11 mouse cellular contexts compared by ENCODE assay signal in genomic region chr17:15024502-15025193, GRCm38 (mm10). TPM values are rescaled to one million over a fixed set of nuclear protein-coding genes. Genes with fewer than 3 reads are reported as not detected.
A peak's percentile ranks its signal among the peaks of the same experiment; 100 is the strongest.
DNase-seq lines count a peak whose midpoint lies in the region; ATAC-seq and TF ChIP-seq lines count a peak whose summit lies in the region.
"Not testable (repeated sequence)": the region's sequence is repeated elsewhere in the genome, so short reads cannot be mapped to it uniquely, and the experiment has no call there.
"Had no signal": no experiment of that assay in that cellular context is flagged by ENCODE, and none has a peak within 500 bp of the region (broad histone marks: within the 10 kb centered on the region; RNA-seq: fewer than 3 reads in every experiment).

No protein-coding gene starts in this region.

- H3K27me3 ChIP-seq in G1E (ENCODE audit: insufficient read depth, low read length); heart, embryonic 12.5 days (replicated peaks); hindbrain, embryonic 15.5 days; kidney, postnatal 0 days (ENCODE audit: insufficient read depth, low read length); liver, embryonic 16.5 days (ENCODE audit: control insufficient read depth, insufficient read depth, low read depth, low read length); midbrain, embryonic 13.5 days: not testable (repeated sequence)

- not testable (repeated sequence) for H3K9ac ChIP-seq in heart, embryonic 12.5 days; hindbrain, embryonic 15.5 days; kidney, postnatal 0 days (ENCODE audit: low read depth, low read length); liver, embryonic 16.5 days (ENCODE audit: low read depth, low read length); midbrain, embryonic 13.5 days (replicated peaks)

- not testable (repeated sequence) for H3K4me3 ChIP-seq in G1E (ENCODE audit: low read depth, low read length); heart, embryonic 12.5 days; hindbrain, embryonic 15.5 days; kidney, postnatal 0 days (replicated peaks; ENCODE audit: low read depth, low read length); liver, embryonic 16.5 days (ENCODE audit: low read depth, low read length); midbrain, embryonic 13.5 days (replicated peaks)

- not testable (repeated sequence) for H3K4me1 ChIP-seq in G1E (ENCODE audit: insufficient read depth, low read depth, low read length); heart, embryonic 12.5 days (replicated peaks); hindbrain, embryonic 15.5 days (replicated peaks); kidney, postnatal 0 days (replicated peaks; ENCODE audit: insufficient read depth, low read length); liver, embryonic 16.5 days (ENCODE audit: control insufficient read depth, low read depth, low read length); midbrain, embryonic 13.5 days (replicated peaks)

- TF ChIP-seq CTCF in G1E (IDR thresholded peaks at IDR 0.05; ENCODE audit: low read depth, low read length); kidney, postnatal 0 days (IDR thresholded peaks at IDR 0.05; ENCODE audit: low read depth): not testable (repeated sequence)

- peak; percentile 54 for ATAC-seq in G1E (ENCODE audit: extremely low read depth, insufficient number of reproducible peaks, low FRiP score, poor library complexity, severe bottlenecking)
- peak; percentile 36 for ATAC-seq in erythroid progenitor cell, adult 5-6 weeks (replicated peaks; ENCODE audit: low FRiP score, poor library complexity, severe bottlenecking)
- peak; percentile 82 for ATAC-seq in heart, embryonic 12.5 days (ENCODE audit: insufficient number of reproducible peaks, low FRiP score)
- peak; percentile 92 for ATAC-seq in hindbrain, embryonic 15.5 days (ENCODE audit: low FRiP score, low read depth)
- peak; percentile 74 for ATAC-seq in kidney, postnatal 0 days (replicated peaks; ENCODE audit: low FRiP score, low read depth)
- ATAC-seq in liver, embryonic 16.5 days (ENCODE audit: low read depth) = peak; percentile 47
- peak; percentile 93 for ATAC-seq in midbrain, embryonic 13.5 days
- peak; percentile 51 for ATAC-seq in neutrophil, adult 5-6 weeks (ENCODE audit: extremely low read depth, insufficient number of reproducible peaks, low FRiP score, poor library complexity, severe bottlenecking)

- no CpG with 5 or more reads among the region's 48 CpGs for WGBS in heart, embryonic 12.5 days
- no CpG with 5 or more reads among the region's 48 CpGs for WGBS in hindbrain, embryonic 15.5 days
- no CpG with 5 or more reads among the region's 48 CpGs for WGBS in kidney, postnatal 0 days
- WGBS in liver, embryonic 16.5 days (ENCODE audit: insufficient replicate concordance) = no CpG with 5 or more reads among the region's 48 CpGs
- WGBS in midbrain, embryonic 13.5 days = no CpG with 5 or more reads among the region's 48 CpGs

- H3K9me3 ChIP-seq in G1E (replicated peaks); heart, embryonic 12.5 days (replicated peaks); hindbrain, embryonic 15.5 days; kidney, postnatal 0 days (replicated peaks; ENCODE audit: low read length); liver, embryonic 16.5 days (replicated peaks; ENCODE audit: control insufficient read depth, low read length); midbrain, embryonic 13.5 days: not testable (repeated sequence)

- not testable (repeated sequence) for H3K4me2 ChIP-seq in heart, embryonic 12.5 days; hindbrain, embryonic 15.5 days; kidney, postnatal 0 days (ENCODE audit: low read length); liver, embryonic 16.5 days (ENCODE audit: low read depth, low read length); midbrain, embryonic 13.5 days (replicated peaks)

- not testable (repeated sequence) for DNase-seq in G1E (ENCODE audit: low spot score); kidney, postnatal 0 days (ENCODE audit: low spot score)

- H3K27ac ChIP-seq in heart, embryonic 12.5 days (ENCODE audit: poor library complexity, severe bottlenecking); hindbrain, embryonic 15.5 days (replicated peaks); kidney, postnatal 0 days; liver, embryonic 16.5 days (ENCODE audit: low read length); midbrain, embryonic 13.5 days: not testable (repeated sequence)

- H3K36me3 ChIP-seq in G1E (replicated peaks); heart, embryonic 12.5 days; hindbrain, embryonic 15.5 days; kidney, postnatal 0 days (ENCODE audit: insufficient read depth, low read length); liver, embryonic 16.5 days (ENCODE audit: control insufficient read depth, insufficient read depth); midbrain, embryonic 13.5 days: not testable (repeated sequence)

RNA-seq across cellular contexts. Expression of gene Gm3435, which starts 14.7 kb away (rescaled TPM):
- total RNA-seq in G1E (2014; fragmentation: Nextera tagmentation) (10.3 and 12.2 TPM in 2 replicates), G1E (2017) (13.9 and 15.1 TPM in 2 replicates)
- polyA plus RNA-seq in G1E (2012) = 0.41 and 1.3 TPM in 2 replicates
- total RNA-seq in erythroid progenitor cell, adult 5-6 weeks (2015; ENCODE audit: low replicate concordance) = 5.4 TPM in 1 of 2 replicates, not detected in the other
- total RNA-seq in erythroid progenitor cell, adult 5-6 weeks (2017; ENCODE audit: low replicate concordance) = 0.26 and 5.4 TPM in 2 replicates
- 5.2 and 5.4 TPM in 2 replicates for polyA plus RNA-seq in heart, embryonic 12.5 days (2016; fragmentation: Nextera tagmentation; extraction: Ambion mirVana)
- polyA plus RNA-seq in hindbrain, embryonic 15.5 days (2015; fragmentation: Nextera tagmentation; extraction: Ambion mirVana) = 7.2 and 8.3 TPM in 2 replicates
- polyA plus RNA-seq in kidney, postnatal 0 days (2015; fragmentation: Nextera tagmentation; extraction: Ambion mirVana) = 8.9 and 10.3 TPM in 2 replicates
- 3.4 and 3.6 TPM in 2 replicates for polyA plus RNA-seq in liver, embryonic 16.5 days (2015; fragmentation: Nextera tagmentation; extraction: Ambion mirVana)
- 15.4 and 17.8 TPM in 2 replicates for polyA plus RNA-seq in midbrain, embryonic 13.5 days (2015; fragmentation: Nextera tagmentation; extraction: Ambion mirVana)
- total RNA-seq in neutrophil, adult 5-6 weeks (2017) = 4.3 and 9.1 TPM in 2 replicates

RNA-seq across cellular contexts. Expression of gene Ermard, which starts 16.4 kb away (rescaled TPM):
- 265 and 268 TPM in 2 replicates for total RNA-seq in G1E (2014; fragmentation: Nextera tagmentation)
- 133 and 138 TPM in 2 replicates for total RNA-seq in G1E (2017)
- 1.3 and 2.2 TPM in 2 replicates for polyA plus RNA-seq in G1E (2012)
- total RNA-seq in erythroid progenitor cell, adult 5-6 weeks (2015; ENCODE audit: low replicate concordance) = 90.5 and 91.5 TPM in 2 replicates
- 43.6 and 72.8 TPM in 2 replicates for total RNA-seq in erythroid progenitor cell, adult 5-6 weeks (2017; ENCODE audit: low replicate concordance)
- polyA plus RNA-seq in heart, embryonic 12.5 days (2016; fragmentation: Nextera tagmentation; extraction: Ambion mirVana) = 61.2 and 62.7 TPM in 2 replicates
- 69.1 and 73.3 TPM in 2 replicates for polyA plus RNA-seq in hindbrain, embryonic 15.5 days (2015; fragmentation: Nextera tagmentation; extraction: Ambion mirVana)
- polyA plus RNA-seq in kidney, postnatal 0 days (2015; fragmentation: Nextera tagmentation; extraction: Ambion mirVana) = 53.6 and 60.1 TPM in 2 replicates
- polyA plus RNA-seq in liver, embryonic 16.5 days (2015; fragmentation: Nextera tagmentation; extraction: Ambion mirVana) = 26.8 and 27.5 TPM in 2 replicates
- 111 and 114 TPM in 2 replicates for polyA plus RNA-seq in midbrain, embryonic 13.5 days (2015; fragmentation: Nextera tagmentation; extraction: Ambion mirVana)
- 132 and 146 TPM in 2 replicates for total RNA-seq in neutrophil, adult 5-6 weeks (2017)

RNA-seq across cellular contexts. Expression of gene Tcte3, which starts 16.6 kb away (rescaled TPM):
- not detected in 2 replicates for total RNA-seq in G1E (2014; fragmentation: Nextera tagmentation)
- total RNA-seq in G1E (2017) = 1.7 and 4.2 TPM in 2 replicates
- polyA plus RNA-seq in G1E (2012) = 0.62 and 5.1 TPM in 2 replicates
- total RNA-seq in erythroid progenitor cell, adult 5-6 weeks (2015; ENCODE audit: low replicate concordance) = 14.8 TPM in 1 of 2 replicates, not detected in the other
- 4.1 TPM in 1 of 2 replicates, not detected in the other for total RNA-seq in erythroid progenitor cell, adult 5-6 weeks (2017; ENCODE audit: low replicate concordance)
- 0.61 TPM in 1 of 2 replicates, not detected in the other for polyA plus RNA-seq in heart, embryonic 12.5 days (2016; fragmentation: Nextera tagmentation; extraction: Ambion mirVana)
- polyA plus RNA-seq in hindbrain, embryonic 15.5 days (2015; fragmentation: Nextera tagmentation; extraction: Ambion mirVana) = 0.52 and 0.71 TPM in 2 replicates
- not detected in 2 replicates for polyA plus RNA-seq in kidney, postnatal 0 days (2015; fragmentation: Nextera tagmentation; extraction: Ambion mirVana)
- polyA plus RNA-seq in liver, embryonic 16.5 days (2015; fragmentation: Nextera tagmentation; extraction: Ambion mirVana) = 1.5 and 4.6 TPM in 2 replicates
- not detected in 2 replicates for polyA plus RNA-seq in midbrain, embryonic 13.5 days (2015; fragmentation: Nextera tagmentation; extraction: Ambion mirVana)
- total RNA-seq in neutrophil, adult 5-6 weeks (2017) = not detected in 2 replicates
- polyA plus RNA-seq: limb, embryonic 10.5 days; thymus, adult 2 months had no signal

RNA-seq across cellular contexts. Expression of gene Gm3448, which starts 16.7 kb away (rescaled TPM):
- total RNA-seq in G1E (2014; fragmentation: Nextera tagmentation) = 49.1 and 59.8 TPM in 2 replicates
- total RNA-seq in G1E (2017) = 24.9 and 31.0 TPM in 2 replicates
- 2.3 and 2.7 TPM in 2 replicates for polyA plus RNA-seq in G1E (2012)
- total RNA-seq in erythroid progenitor cell, adult 5-6 weeks (2015; ENCODE audit: low replicate concordance) = 2.2 and 2.9 TPM in 2 replicates
- 2.8 and 11.4 TPM in 2 replicates for total RNA-seq in erythroid progenitor cell, adult 5-6 weeks (2017; ENCODE audit: low replicate concordance)
- 2.4 TPM in 2 replicates for polyA plus RNA-seq in heart, embryonic 12.5 days (2016; fragmentation: Nextera tagmentation; extraction: Ambion mirVana)
- polyA plus RNA-seq in hindbrain, embryonic 15.5 days (2015; fragmentation: Nextera tagmentation; extraction: Ambion mirVana) = 3.5 and 4.2 TPM in 2 replicates
- polyA plus RNA-seq in kidney, postnatal 0 days (2015; fragmentation: Nextera tagmentation; extraction: Ambion mirVana) = 4.0 and 4.6 TPM in 2 replicates
- 1.7 and 2.7 TPM in 2 replicates for polyA plus RNA-seq in liver, embryonic 16.5 days (2015; fragmentation: Nextera tagmentation; extraction: Ambion mirVana)
- 5.7 and 5.8 TPM in 2 replicates for polyA plus RNA-seq in midbrain, embryonic 13.5 days (2015; fragmentation: Nextera tagmentation; extraction: Ambion mirVana)
- total RNA-seq in neutrophil, adult 5-6 weeks (2017) = 12.9 and 14.3 TPM in 2 replicates

RNA-seq across cellular contexts. Expression of gene Gm3417, which starts 46.1 kb away (rescaled TPM):
- total RNA-seq in G1E (2014; fragmentation: Nextera tagmentation) = 2.5 and 12.2 TPM in 2 replicates
- total RNA-seq in G1E (2017) = 0.27 and 2.4 TPM in 2 replicates
- polyA plus RNA-seq in G1E (2012) = 7.0 and 9.5 TPM in 2 replicates
- not detected in 2 replicates for total RNA-seq in erythroid progenitor cell, adult 5-6 weeks (2015; ENCODE audit: low replicate concordance)
- not detected in 2 replicates for total RNA-seq in erythroid progenitor cell, adult 5-6 weeks (2017; ENCODE audit: low replicate concordance)
- 0.42 TPM in 1 of 2 replicates, not detected in the other for polyA plus RNA-seq in heart, embryonic 12.5 days (2016; fragmentation: Nextera tagmentation; extraction: Ambion mirVana)
- polyA plus RNA-seq in hindbrain, embryonic 15.5 days (2015; fragmentation: Nextera tagmentation; extraction: Ambion mirVana) = 0.29 and 0.59 TPM in 2 replicates
- polyA plus RNA-seq in kidney, postnatal 0 days (2015; fragmentation: Nextera tagmentation; extraction: Ambion mirVana) = 1.5 and 1.8 TPM in 2 replicates
- 0.14 and 0.74 TPM in 2 replicates for polyA plus RNA-seq in liver, embryonic 16.5 days (2015; fragmentation: Nextera tagmentation; extraction: Ambion mirVana)
- 0.96 and 1.4 TPM in 2 replicates for polyA plus RNA-seq in midbrain, embryonic 13.5 days (2015; fragmentation: Nextera tagmentation; extraction: Ambion mirVana)
- total RNA-seq in neutrophil, adult 5-6 weeks (2017) = 1.6 TPM in 1 of 2 replicates, not detected in the other
- total RNA-seq: heart, adult 18-20 months had no signal
- polyA plus RNA-seq: thymus, adult 2 months had no signal

Comparison
In these comparisons a context has a peak if more than half of its experiments do, and no peak if none do; other contexts are left out.
1. ATAC-seq: peak in every context shown above with its lines; median percentile 93 in midbrain, embryonic 13.5 days; 92 in hindbrain, embryonic 15.5 days; 82 in heart, embryonic 12.5 days; 74 in kidney, postnatal 0 days; 54 in G1E; 51 in neutrophil, adult 5-6 weeks; 47 in liver, embryonic 16.5 days; 36 in erythroid progenitor cell, adult 5-6 weeks.